Mouse (Mus musculus): Measurements from ENCODE around the gene Gnpnat1. TPM values are rescaled to one million over a fixed set of nuclear protein-coding genes. Genes with fewer than 3 reads are reported as not detected.

Gene Gnpnat1
- polyA plus RNA-seq, 1 experiment from 2014 or later, result 34.1 TPM

- WGBS, result 83% methylated on average over 19 of the region's 19 CpGs
These were observed 33.7 kb upstream of the Gnpnat1 start for GRCm38 (mm10) chr14:45438250-45438930.

GRCm38 (mm10) chr14:45434220-45434619, 29.5 kb upstream of the Gnpnat1 start:
- Histone ChIP-seq H3K4me2 (replicated peaks) (no peak overlapping the region), H3K9ac (replicated peaks) (no peak overlapping the region), H3K4me1 (no peaks in the 10 kb centered on the region), H3K36me3 (no peaks in the 10 kb centered on the region), H3K4me3 (no peak overlapping the region), H3K27ac (replicated peaks) (no peak overlapping the region), H3K27me3 (no peaks in the 10 kb centered on the region), H3K9me3 (peaks cover 9% of the 10 kb centered on the region; the same call in 1 of the 2 replicates)
- ATAC-seq (ENCODE audit: low FRiP score, low read depth), result no peak
- 71% methylated on average over 6 of the region's 6 CpGs for WGBS

More at GRCm38 (mm10) chr14:45438250-45438930, 33.7 kb upstream of the Gnpnat1 start:
- Histone ChIP-seq H3K4me1 (no peaks in the 10 kb centered on the region), H3K4me3 (no peak overlapping the region), H3K36me3 (no peaks in the 10 kb centered on the region), H3K27me3 (no peaks in the 10 kb centered on the region), H3K4me2 (replicated peaks) (no peak overlapping the region), H3K9ac (replicated peaks) (no peak overlapping the region), H3K9me3 (no peaks in the 10 kb centered on the region), H3K27ac (replicated peaks) (no peak overlapping the region)
- no peak for ATAC-seq (ENCODE audit: low FRiP score, low read depth)

- H3K36me3 ChIP-seq, result no peaks in the 10 kb centered on the region
- 72% methylated on average over 4 of the region's 4 CpGs for WGBS
- no peaks in the 10 kb centered on the region for H3K27me3 ChIP-seq
- no peak overlapping the region for H3K9ac ChIP-seq (replicated peaks)
- H3K27ac ChIP-seq (replicated peaks), result no peak overlapping the region
- no peak overlapping the region for H3K4me2 ChIP-seq (replicated peaks)
- peaks cover 9% of the 10 kb centered on the region; the same call in 1 of the 2 replicates for H3K9me3 ChIP-seq
- H3K4me3 ChIP-seq, result no peak overlapping the region
- H3K4me1 ChIP-seq, result no peaks in the 10 kb centered on the region
- no peak for ATAC-seq (ENCODE audit: low FRiP score, low read depth)
These were observed 27.3 kb upstream of the Gnpnat1 start for GRCm38 (mm10) chr14:45432003-45432402.

GRCm38 (mm10) chr14:45430066-45430842, 25.5 kb upstream of the Gnpnat1 start:
- Histone ChIP-seq H3K4me3 (no peak overlapping the region), H3K36me3 (no peaks in the 10 kb centered on the region), H3K4me1 (no peaks in the 10 kb centered on the region), H3K27me3 (no peaks in the 10 kb centered on the region), H3K27ac (replicated peaks) (no peak overlapping the region), H3K9me3 (peaks cover 9% of the 10 kb centered on the region), H3K4me2 (replicated peaks) (no peak overlapping the region), H3K9ac (replicated peaks) (no peak overlapping the region)
- ATAC-seq (ENCODE audit: low FRiP score, low read depth), result no peak
- 92% methylated on average over 13 of the region's 13 CpGs for WGBS

GRCm38 (mm10) chr14:45423220-45423619, 18.5 kb upstream of the Gnpnat1 start:
- H3K9me3 ChIP-seq, result no peaks in the 10 kb centered on the region; the same call in 1 of the 2 replicates
- 0 out of 2 replicates have a peak, but pooled peaks have one; percentile 54 for ATAC-seq (ENCODE audit: low FRiP score, low read depth)
- 13% methylated on average over 5 of the region's 5 CpGs for WGBS
- H3K4me1 ChIP-seq, result no peaks in the 10 kb centered on the region
- H3K27me3 ChIP-seq, result no peaks in the 10 kb centered on the region
- no peaks in the 10 kb centered on the region for H3K36me3 ChIP-seq
- H3K27ac ChIP-seq (replicated peaks), result no peak overlapping the region
- no peak overlapping the region for H3K4me2 ChIP-seq (replicated peaks)
- H3K9ac ChIP-seq (replicated peaks), result no peak overlapping the region
- H3K4me3 ChIP-seq, result no peak overlapping the region

GRCm38 (mm10) chr14:45422371-45422770, 17.7 kb upstream of the Gnpnat1 start:
- no peaks in the 10 kb centered on the region for H3K36me3 ChIP-seq
- no peak overlapping the region for H3K27ac ChIP-seq (replicated peaks)
- no peak overlapping the region for H3K4me2 ChIP-seq (replicated peaks)
- WGBS, result 75% methylated on average over 4 of the region's 4 CpGs
- no peaks in the 10 kb centered on the region; the same call in 1 of the 2 replicates for H3K9me3 ChIP-seq
- H3K27me3 ChIP-seq, result no peaks in the 10 kb centered on the region
- H3K9ac ChIP-seq (replicated peaks), result no peak overlapping the region
- no peak overlapping the region for H3K4me3 ChIP-seq
- no peak for ATAC-seq (ENCODE audit: low FRiP score, low read depth)
- H3K4me1 ChIP-seq, result no peaks in the 10 kb centered on the region

- Histone ChIP-seq H3K9me3 (no peaks in the 10 kb centered on the region), H3K4me3 (no peak overlapping the region), H3K4me1 (no peaks in the 10 kb centered on the region), H3K27me3 (no peaks in the 10 kb centered on the region), H3K36me3 (no peaks in the 10 kb centered on the region), H3K4me2 (replicated peaks) (no peak overlapping the region), H3K27ac (replicated peaks) (no peak overlapping the region), H3K9ac (replicated peaks) (no peak overlapping the region)
- 74% methylated on average over 4 of the region's 4 CpGs for WGBS
- ATAC-seq (ENCODE audit: low FRiP score, low read depth), result no peak
These were observed 14.6 kb upstream of the Gnpnat1 start for GRCm38 (mm10) chr14:45419323-45419722.

GRCm38 (mm10) chr14:45418553-45418952, 13.8 kb upstream of the Gnpnat1 start:
- Histone ChIP-seq H3K27me3 (no peaks in the 10 kb centered on the region), H3K36me3 (no peaks in the 10 kb centered on the region), H3K9me3 (no peaks in the 10 kb centered on the region), H3K4me3 (no peak overlapping the region), H3K4me1 (no peaks in the 10 kb centered on the region), H3K4me2 (replicated peaks) (no peak overlapping the region), H3K27ac (replicated peaks) (no peak overlapping the region), H3K9ac (replicated peaks) (no peak overlapping the region)
- 84% methylated on average over 3 of the region's 3 CpGs for WGBS
- ATAC-seq (ENCODE audit: low FRiP score, low read depth), result no peak

- no peaks in the 10 kb centered on the region for H3K36me3 ChIP-seq
These were observed 11.6 kb upstream of the Gnpnat1 start for GRCm38 (mm10) chr14:45416265-45416664.

GRCm38 (mm10) chr14:45403651-45404050, 1.1 kb downstream of the Gnpnat1 start:
- Histone ChIP-seq H3K9ac (replicated peaks) (no peak overlapping the region), H3K4me3 (no peak overlapping the region), H3K36me3 (no peaks in the 10 kb centered on the region), H3K9me3 (no peaks in the 10 kb centered on the region), H3K4me2 (replicated peaks) (no peak overlapping the region), H3K27me3 (no peaks in the 10 kb centered on the region), H3K27ac (replicated peaks) (no peak overlapping the region), H3K4me1 (no peaks in the 10 kb centered on the region)
- no peak for ATAC-seq (ENCODE audit: low FRiP score, low read depth)
- WGBS, result 88% methylated on average over 7 of the region's 7 CpGs

More at GRCm38 (mm10) chr14:45416265-45416664, 11.6 kb upstream of the Gnpnat1 start:
- no peaks in the 10 kb centered on the region for H3K9me3 ChIP-seq
- no peaks in the 10 kb centered on the region for H3K4me1 ChIP-seq
- ATAC-seq (ENCODE audit: low FRiP score, low read depth), result no peak
- no peak overlapping the region for H3K4me2 ChIP-seq (replicated peaks)
- no peaks in the 10 kb centered on the region for H3K27me3 ChIP-seq
- 87% methylated on average over 4 of the region's 4 CpGs for WGBS
- H3K27ac ChIP-seq (replicated peaks), result no peak overlapping the region
- no peak overlapping the region for H3K9ac ChIP-seq (replicated peaks)
- no peak overlapping the region for H3K4me3 ChIP-seq

GRCm38 (mm10) chr14:45399836-45400235, 4.9 kb downstream of the Gnpnat1 start:
- 84% methylated on average over 3 of the region's 3 CpGs for WGBS
- no peak for ATAC-seq (ENCODE audit: low FRiP score, low read depth)
- no peaks in the 10 kb centered on the region for H3K9me3 ChIP-seq
- no peaks in the 10 kb centered on the region for H3K27me3 ChIP-seq
- H3K36me3 ChIP-seq, result no peaks in the 10 kb centered on the region
- no peak overlapping the region for H3K4me2 ChIP-seq (replicated peaks)
- H3K9ac ChIP-seq (replicated peaks), result no peak overlapping the region
- no peaks in the 10 kb centered on the region for H3K4me1 ChIP-seq
- H3K4me3 ChIP-seq, result no peak overlapping the region
- no peak overlapping the region for H3K27ac ChIP-seq (replicated peaks)

GRCm38 (mm10) chr14:45389194-45389593, 15.5 kb downstream of the Gnpnat1 start:
- Histone ChIP-seq H3K9me3 (no peaks in the 10 kb centered on the region), H3K4me2 (replicated peaks) (peak overlapping the region; percentile 79), H3K27ac (replicated peaks) (peak overlapping the region; percentile 75), H3K4me3 (peak overlapping the region; percentile 81), H3K4me1 (peaks cover 7% of the 10 kb centered on the region), H3K9ac (replicated peaks) (peak overlapping the region; percentile 85), H3K36me3 (no peaks in the 10 kb centered on the region), H3K27me3 (no peaks in the 10 kb centered on the region)
- ATAC-seq (ENCODE audit: low FRiP score, low read depth), result no peak
- 31% methylated on average over 3 of the region's 3 CpGs for WGBS
